Mouse (Mus musculus) olfactory bulb, adult 2 months (tissue): ENCODE data around the gene Erp44.

Source experiments
- CTCF ChIP-seq: fragments of 200-500 bp; IDR thresholded peaks from 2 replicates; pipeline ENCODE4 v1.5.1; 2012; ENCODE audit warnings: low read depth, mild to moderate bottlenecking, low read length, moderate library complexity; ENCODE audit not compliant: insufficient read depth
- POLR2A ChIP-seq: fragments of 200-500 bp; IDR thresholded peaks from 2 replicates; pipeline ENCODE4 v1.6.1; 2012; ENCODE audit warnings: mild to moderate bottlenecking, low read depth, low read length, moderate library complexity; ENCODE audit not compliant: insufficient read depth

GRCm38 (mm10) chr4:48175666-48176065, 103.7 kb downstream of the Erp44 start:
- TF ChIP-seq CTCF (no peak), POLR2A (no peak)
